Mouse (Mus musculus) cerebellum, adult (tissue): ENCODE measurements around the gene Mfap4.

Experiments
- ATAC-seq: cut with Nextera tagmentation; 2 replicates; pipeline ENCODE4 v1.9.2; 2017; ENCODE audit warnings: mild to moderate bottlenecking, moderate library complexity, mixed read lengths; ENCODE audit not compliant: insufficient number of reproducible peaks, low FRiP score, low TSS enrichment

Gene Mfap4

DNA sequence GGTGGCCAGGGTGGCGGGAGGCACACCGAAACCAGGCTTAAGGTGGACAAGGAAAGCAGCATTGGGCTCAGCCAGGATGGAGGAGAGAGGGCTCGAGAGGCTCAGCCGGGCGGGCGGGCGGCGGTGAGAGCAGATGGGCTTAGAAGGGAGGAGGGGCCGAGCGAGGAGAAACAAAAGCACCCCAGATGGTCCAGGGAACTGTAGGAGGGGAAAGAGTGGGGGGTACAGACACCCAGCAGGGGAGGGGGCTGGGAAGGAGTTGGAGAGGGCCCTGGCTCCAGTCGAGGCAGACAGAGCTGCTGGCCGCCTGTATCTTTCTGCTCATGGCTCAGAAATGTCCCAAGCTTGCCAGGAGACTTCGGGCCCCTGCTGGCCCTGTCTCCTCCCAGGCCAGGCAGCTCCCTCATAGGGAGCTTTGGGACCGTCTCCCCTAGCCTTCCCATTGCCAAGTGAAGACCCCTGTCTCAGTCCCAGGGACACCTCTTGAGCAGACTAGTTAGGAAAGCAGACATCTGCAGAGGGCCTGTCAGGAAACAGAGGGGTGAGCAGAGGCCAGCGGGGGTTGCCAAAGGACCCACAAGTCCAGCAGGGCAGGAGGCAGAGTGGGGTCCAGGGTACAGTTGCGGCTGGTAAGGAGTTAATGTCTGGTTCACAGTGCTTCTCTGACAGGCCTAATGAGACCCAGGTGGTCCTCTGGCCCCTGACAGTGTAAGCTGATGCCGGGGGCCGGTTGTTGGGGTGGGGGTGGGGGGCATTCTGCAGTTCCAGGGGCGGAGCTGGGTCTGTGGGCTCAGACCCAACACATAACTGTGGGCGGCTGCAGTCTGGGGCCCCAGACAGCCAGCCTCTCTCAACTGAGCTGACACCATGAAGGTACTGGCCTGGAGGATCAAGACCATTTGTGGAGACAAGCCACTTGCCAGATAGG lies at the start of gene Mfap4:
Gene Mfap4 (plus strand): TSS at position 819 of the 928 bp plus-strand sequence.
- peak; percentile 69 for ATAC-seq

DNA sequence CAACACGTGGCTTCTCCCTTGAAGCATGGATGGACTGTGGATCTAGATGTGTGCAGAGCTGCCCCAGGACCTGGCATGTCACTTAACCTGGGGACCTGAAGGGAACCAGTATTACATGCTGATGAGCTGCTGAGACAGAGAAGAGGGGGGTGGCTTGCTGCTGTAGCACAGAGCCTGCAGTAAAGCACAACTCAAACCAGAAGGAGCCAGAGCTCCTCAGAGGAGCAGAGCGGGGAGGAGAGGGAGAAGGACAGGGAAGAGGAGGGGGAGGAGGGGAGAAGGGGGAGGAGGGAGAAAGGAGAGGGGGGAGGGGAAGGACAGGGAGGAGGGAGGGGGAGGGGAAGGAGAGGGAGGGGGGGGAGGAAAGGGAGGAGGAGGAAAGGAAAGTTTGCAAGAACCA lies 48.9 kb upstream of the Mfap4 start:
- ATAC-seq, result no peak

DNA sequence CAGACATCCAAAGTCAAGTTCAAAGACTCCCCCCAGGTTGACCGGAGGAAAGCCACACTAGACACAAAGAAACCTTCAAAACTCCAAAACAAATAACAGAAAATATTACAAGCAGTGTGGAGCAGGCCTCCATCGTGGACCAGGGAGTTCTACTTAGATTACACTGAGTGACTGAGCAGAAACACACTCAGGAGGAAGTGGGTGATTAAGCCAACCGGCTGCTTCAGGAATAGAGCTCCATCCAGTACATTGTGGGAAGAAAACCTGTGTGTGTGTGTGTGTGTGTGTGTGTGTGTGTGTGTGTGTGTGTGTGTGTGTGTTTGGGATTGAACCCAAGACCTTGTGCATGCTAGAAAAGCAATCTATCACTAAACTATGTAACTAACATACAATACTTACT lies 46.1 kb upstream of the Mfap4 start:
- ATAC-seq, result no peak

DNA sequence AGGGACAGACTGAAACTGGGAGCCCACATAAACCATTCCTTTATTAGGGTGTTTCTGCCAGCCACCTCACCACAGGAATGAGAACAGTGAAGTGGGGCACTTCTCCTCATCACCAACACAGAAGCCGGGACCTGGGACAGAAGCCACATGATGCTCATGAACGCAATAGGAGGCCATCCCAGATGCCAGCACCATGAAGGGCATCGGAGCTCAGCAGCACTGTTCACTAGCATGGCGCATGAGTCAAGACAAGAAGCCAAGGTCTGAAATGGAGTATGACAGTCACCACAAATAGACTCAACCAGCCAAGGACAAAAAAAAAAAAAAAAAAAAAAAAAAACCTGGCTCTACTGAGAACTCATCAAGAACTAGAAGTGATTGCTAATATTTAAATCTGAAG lies 44.8 kb upstream of the Mfap4 start:
- ATAC-seq, result no peak

DNA sequence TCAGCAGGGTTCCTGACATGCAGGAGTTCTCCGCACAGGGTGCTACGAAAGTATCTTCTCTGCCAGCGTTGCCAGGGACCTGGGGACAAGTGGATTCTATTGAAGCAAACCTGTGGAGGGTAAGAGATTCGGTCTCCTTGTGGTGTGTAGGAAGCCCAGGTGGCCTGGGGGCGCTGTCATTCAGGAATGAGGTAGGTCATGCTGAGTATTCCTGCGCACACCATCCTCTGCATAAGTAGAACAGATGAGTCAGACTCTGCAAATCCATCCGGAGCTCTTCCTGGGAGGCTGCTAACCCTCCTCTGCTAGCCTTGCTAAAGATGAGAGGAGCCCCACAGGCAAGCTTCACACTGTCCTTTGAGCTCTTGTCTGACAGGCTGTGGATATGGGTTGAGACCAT lies 43.6 kb upstream of the Mfap4 start:
- no peak for ATAC-seq

DNA sequence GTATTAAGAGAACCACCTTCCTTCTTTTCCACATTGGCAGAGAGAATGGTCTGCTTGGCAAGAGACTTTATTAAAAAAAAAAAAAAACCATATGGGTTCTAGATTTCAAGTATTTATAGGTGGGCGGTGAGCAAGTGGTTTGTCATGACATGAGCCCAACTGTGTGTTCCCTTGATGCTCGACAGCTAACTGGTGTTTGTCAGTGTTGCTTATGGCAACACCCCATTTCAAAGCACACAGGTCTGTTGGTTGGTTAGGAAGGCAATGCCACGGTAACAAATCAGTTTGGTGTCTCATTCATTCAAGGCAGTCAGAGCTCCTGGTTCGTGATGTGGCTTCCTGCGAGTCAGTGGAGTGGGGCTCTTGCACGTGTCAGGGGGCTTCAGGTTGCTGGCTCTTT lies 41.4 kb upstream of the Mfap4 start:
- no peak for ATAC-seq

DNA sequence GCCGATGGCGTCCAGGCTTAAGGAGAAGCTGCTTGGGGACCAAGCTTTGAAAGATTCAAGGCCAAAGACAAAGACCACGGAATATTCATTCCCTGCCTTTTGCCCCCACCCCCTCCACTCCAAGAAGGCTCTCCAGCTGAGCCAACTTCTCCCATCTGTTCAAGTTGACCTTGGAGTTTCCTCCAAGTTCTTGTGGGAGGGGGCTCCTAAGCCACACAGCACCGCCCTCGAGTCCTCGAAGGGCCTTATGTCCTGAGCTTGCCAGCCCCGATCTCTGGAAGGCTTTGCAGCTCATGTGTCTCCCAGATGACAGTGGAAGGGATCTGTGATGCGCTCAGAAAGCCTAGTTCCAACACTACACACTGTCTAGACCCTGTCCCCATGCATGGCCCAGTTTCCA lies 37.9 kb upstream of the Mfap4 start:
- no peak for ATAC-seq

DNA sequence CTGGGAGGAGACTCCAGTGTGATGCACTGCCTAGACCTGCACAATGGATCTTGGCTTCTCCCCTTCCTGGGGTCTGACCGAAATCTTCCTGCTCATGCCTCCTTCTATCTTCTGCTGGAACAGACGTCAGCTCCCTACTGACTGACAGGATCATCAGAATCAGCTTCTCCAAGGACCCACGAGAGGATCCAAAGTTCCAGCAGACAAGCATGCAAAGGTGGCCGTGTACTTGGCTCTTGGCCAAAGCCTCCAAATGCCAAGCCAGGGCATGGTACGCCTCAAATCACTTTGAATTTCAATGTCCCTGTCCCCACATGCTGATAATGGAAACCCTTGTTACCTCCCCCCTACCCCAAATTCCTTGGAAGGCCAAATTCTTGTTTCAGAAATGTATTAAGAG lies 37.2 kb upstream of the Mfap4 start:
- no peak for ATAC-seq

DNA sequence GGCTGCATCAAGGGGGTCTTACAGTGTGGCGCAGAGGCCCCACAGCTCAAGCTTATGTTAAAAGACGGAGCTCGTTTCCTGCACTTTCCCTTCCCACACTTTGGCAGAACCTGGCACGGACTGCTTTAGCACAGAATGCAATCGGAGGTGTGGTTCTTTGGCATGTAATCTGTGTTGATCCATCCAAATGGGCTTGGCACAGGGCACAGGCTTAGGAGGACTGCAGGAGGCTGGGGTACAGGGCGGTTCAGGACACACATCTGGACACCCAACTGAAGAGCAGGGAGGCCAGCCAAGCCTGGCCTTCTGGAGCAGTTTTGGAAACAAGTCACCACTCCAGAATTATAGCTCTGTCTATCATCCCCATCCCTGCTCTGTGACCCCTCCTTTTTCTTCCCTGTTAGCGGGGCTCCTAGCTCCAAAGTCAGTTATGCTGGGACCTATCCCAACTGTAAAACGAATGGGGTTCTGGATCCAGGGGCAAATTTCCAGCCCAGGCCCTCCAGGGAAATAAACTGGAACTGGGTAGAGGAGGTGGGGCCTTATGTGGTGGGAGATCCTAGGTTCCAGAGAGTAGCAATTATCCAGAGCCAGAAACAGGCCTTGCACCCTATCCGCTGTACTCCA lies 36.5 kb upstream of the Mfap4 start:
- peak; percentile 46; the same call in 1 of the 2 replicates for ATAC-seq

DNA sequence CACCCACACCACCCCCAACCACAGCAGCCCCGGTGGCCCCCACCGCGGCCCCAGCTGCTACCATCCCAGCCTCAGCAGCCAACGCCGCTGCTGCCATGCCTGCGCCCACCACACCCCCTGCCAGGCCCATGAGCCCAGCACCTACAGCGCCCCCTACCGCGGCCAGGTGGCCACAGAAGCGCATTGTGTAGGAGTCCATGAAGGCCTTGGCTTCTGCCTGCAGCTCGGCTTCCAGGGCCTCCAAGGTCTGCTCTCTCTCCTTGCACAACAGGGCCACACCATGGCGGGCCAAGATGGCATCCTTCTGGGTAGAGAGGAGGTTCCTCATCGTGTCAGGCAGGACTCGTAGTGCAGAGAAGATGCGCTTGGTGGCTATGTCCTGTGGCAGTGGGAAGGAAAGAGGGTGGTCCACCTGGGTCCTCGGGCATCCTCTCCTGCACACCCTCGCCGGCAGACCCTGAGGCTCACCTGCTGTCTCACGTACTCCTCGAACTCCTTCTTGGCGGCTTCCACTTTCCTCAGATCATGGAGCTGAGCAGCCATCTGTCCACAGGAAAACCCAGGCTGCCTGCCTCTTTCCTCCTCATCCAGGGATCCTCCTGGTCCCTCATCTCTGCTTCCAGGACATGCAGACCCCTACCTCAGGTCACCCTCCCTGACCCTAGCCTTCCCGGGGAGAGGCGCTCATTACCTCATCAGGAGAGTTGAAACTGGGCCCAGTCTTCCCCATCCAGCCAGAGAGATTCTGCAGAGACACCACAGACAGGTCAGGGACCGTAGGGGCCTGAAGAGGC lies 35.5 kb upstream of the Mfap4 start:
- ATAC-seq, result no peak

DNA sequence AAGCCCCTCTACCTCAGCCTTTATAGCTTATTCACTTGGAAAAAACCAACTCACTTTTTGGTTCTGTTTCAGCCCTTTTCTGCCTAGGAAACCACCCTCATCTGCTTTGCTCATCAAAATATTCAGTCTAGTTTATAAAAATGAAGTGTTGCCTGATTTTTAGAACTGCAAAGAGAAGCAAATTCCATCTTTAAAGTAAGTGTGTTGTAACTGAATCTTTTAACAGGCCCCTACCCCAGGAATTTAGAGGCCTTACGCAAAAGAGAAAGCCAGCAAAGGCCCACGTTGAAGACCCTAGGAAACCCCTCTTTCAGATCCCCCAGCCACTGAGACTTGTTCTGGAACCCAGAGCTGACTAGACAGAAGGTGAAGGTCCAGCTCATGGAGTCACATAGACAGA lies 21.2 kb upstream of the Mfap4 start:
- ATAC-seq, result no peak

DNA sequence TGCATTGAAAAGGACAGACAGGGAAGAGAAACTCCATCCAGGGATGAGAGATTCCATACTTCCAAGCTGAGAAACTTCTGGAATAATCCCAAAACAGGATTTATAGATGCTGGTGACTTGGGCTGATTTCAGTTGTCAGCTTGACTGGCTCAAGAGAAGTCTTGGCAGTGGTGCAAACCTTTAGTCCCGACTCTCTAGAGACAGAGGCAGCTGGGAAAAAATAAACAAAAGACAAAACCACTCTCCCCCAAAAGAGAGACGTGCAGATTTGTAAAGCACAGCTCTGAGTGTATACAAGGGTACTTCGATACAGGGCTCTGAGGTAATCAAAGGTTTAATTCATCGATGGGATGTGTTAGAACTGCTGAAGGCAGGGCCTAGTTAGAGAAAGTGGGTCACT lies 19.8 kb upstream of the Mfap4 start:
- no peak for ATAC-seq

DNA sequence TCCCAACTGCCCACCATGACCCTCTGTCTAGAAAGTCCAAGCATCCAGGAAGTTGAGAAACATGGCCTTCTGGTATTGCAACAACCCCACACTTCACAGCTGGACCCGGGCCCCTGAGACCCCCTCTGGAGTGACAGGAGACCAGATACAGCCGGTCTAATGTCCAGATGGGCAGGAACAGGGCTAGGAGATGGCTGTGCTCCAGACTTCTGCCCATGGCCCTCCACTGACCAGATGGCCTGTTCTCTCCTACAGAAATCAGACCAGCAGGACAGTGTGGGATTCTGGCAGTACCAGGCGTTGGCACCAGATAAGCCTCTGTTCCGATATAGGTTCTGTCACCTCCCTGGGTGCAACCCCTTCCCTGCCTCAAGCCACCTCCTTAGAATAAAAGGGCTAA lies 16.7 kb upstream of the Mfap4 start:
- peak; percentile 92 for ATAC-seq

DNA sequence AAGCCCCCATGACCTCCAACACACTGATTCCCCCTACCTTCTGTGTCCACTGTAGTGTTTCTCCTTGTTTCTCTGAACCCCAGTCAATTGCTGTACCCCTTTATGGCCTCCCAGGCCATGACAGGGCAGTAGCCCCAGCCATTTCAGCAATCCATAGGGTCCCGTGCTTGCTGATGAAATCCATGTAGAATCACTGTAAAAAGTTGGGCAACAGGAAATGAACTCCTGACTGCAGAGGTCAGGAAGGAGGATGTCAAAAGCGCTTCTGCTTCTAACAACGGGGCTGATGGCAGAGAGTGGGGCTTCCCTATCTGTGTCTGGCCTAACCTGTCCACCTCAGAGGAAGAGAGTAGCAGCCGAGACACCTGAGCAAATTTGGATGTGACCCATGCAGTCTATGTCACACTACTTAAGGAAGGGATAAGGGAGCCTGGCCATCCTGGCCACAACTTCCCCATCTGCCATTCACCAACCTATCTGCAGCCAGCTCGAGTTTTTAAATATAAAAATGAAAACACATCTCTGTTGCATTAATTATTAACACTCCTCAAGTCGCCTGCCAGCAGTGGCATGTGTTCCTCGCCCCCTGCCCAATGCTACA lies 15.8 kb upstream of the Mfap4 start:
- no peak for ATAC-seq

DNA sequence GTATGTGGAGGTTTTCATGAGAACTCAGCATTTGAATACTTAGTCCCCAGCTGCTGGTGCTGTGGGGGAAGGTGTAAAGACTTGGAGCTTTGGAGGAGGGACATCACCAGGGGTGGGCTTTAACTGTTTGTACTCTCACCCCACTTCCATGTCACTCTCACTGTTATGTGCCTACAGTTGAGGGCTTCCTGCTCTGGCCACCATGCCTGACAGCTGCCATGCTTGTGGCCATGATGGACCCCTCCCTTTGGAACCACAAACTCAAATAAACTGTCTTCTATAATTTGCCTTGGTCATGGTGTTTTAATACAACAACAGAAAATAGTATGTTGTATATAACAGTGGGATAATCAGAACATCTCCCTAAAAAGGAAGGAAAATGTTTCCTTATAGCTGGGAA lies 14.4 kb upstream of the Mfap4 start:
- no peak for ATAC-seq

DNA sequence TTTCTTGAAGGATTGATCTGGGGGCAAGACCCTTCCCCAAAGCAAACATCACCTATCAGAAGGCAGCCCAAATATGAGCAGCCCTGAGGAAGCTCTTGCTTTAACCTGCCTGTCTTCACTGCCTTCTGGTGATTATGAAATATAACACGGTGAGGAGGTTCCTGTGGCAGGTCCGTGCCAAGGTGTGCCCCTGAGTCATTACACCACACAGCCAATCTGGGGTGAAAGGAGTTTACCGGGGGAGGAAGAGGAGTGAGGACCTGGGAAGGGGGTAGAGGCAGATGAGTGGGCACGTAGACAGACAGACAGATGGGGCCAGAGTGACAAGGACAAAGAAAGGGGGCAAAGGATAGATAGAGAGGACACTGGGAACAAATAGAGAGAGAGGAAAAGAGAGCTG lies 11.6 kb upstream of the Mfap4 start:
- ATAC-seq, result no peak

DNA sequence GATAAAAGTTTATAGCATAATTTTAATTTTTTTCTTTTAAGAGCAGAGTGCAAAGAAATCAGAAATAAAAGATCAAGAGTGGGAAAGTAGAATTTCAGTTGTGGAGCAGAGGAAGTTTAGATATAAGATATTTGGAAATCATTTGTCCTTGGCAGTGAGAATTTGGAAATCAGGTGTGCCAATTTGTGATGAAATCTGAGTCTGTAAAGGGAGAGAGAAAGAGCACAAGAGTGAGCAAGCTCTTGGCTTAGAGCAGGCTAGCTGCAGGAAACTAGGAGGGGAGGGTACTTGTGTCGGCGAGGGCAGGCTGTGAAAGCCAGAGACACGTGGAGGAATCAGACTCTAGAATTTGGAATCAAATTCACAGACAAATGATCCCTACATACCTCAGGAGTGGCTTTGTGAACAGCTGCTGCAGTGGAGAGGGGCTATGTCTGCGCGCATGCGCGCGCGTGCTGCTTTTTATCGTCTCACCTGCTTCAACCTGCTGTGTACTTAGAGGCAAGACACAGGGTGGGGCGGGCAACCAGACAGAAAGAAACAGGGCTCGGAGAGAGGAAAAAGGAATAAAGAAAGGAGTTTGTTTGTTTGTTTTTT lies 8.3 kb upstream of the Mfap4 start:
- ATAC-seq, result peak; percentile 70; the same call in 1 of the 2 replicates

DNA sequence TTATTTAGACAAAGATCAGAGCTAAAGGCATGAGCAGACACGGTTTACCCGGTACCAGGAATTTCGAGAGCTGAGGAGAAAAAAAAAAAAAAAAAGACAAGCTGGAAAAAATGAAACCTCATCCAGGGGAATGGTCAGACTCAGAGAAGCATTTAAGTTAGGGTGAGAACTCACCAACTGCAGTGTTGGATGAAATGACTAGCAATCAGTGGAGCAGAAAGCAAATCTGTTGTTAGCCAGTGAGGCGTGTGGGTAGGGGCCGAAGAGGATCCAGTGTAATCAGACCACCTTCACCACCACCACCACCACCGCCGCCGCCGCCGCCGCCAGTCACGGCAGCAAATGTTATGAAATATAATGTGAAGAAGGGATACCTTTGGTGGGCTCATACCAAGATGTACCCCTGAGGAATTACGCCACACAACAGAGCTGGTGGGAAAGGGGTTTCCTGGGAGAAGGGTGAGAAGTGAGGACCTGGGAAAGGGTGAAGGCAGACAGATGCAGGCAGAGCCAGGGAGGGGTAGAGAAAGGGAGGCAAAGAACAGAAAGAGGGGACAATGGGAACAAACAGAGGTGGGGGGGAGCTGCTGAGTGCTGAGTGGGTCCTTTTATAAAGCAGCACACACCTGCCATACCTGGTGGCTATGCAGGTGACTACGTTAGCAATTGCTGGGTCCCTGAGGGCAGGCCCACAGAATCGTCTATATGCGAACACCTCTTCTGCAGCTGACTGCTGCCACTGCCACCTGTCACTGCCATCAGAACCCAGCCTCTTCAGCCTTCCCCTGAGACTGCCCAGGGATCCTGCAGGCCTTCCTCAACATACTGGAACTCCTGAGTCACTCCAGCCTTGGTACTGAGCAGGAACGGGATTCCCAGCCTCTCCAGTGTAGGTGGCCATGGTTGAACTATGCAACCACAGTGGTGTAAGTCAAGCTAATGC lies 7.4 kb upstream of the Mfap4 start:
- ATAC-seq, result no peak

DNA sequence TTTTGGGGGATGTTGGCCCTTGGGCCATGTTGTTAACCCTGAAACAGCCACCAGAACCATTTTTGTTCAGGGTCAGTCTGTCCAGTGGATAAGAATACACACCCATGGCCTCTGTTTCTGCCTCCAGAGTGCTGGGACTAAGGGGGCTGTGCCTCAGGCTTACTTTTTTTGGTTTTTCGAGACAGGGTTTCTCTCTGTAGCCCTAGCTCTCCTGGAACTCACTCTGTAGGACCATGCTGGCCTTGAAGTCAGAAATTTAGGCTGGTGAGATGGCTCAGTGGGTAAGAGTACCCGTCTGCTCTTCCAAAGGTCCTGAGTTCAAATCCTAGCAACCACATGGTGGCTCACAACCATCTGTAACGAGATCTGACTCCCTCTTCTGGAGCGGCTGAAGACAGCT lies 6.4 kb upstream of the Mfap4 start:
- ATAC-seq, result no peak
